Mouse (Mus musculus): ENCODE measurements around the gene Ceacam14.

Ceacam14 gene

GRCm38 (mm10) chr7:17812333-17812732 lies at the start of gene Ceacam14:
Ceacam14 (plus strand) TSS chr7:17812633.
- DNase-seq, result no peak
